Mouse (Mus musculus): Measurements from ENCODE around the gene Wscd2. TPM values are rescaled to one million over a fixed set of nuclear protein-coding genes. Genes with fewer than 3 reads are reported as not detected.

The Wscd2 gene
- total RNA-seq, 1 experiment, result 2.6 TPM

DNA sequence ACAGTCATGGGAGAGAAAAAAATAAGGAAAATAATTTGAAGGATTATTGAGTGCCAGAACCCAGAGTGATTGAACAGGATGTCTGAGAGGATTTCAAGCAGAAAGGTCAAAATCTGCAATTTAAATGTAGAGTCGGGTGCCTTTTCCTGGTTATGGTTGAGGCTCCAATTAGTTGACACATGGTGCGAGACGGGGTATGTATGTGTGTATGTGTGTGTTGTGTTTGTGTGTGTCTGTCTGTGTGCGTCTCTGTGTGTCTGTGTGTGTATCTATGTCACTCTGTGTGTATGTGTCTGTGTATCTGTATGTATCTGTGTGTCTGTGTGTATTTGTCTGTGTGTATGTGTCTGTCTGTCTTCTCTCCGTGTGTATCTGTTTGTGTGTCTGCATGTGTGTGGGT lies 11.1 kb upstream of the Wscd2 start:
- TF ChIP-seq ZC3H11A (IDR thresholded peaks at IDR 0.05; ENCODE audit: borderline replicate concordance, low read depth, low read length) (no peak), HCFC1 (IDR thresholded peaks at IDR 0.05; ENCODE audit: borderline replicate concordance, insufficient read depth, low read length) (no peak), ZNF384 (IDR thresholded peaks at IDR 0.05; ENCODE audit: low read depth, low read length) (no peak), MAFK (IDR thresholded peaks at IDR 0.05; ENCODE audit: insufficient read depth, low read depth, low read length) (no peak), CHD2 (IDR thresholded peaks at IDR 0.05; ENCODE audit: low read depth, low read length) (no peak)
- in situ Hi-C loops (cut with MboI; ENCODE audit: low sequenced_read_pairs in 2 of 2, unreplicated experiment in 2 of 2), result loop anchor here in 1 of 2 experiments (10.0 kb wide), 1 partner anchor 246 kb away; the partner anchor contains the start of gene 1700069L16Rik
- Histone ChIP-seq H3K36me3 (ENCODE audit: control insufficient read depth, insufficient read depth, low read length, poor library complexity, severe bottlenecking) (no peaks in the 10 kb centered on the region), H3K4me3 (ENCODE audit: insufficient read depth in 1 of 2, low read depth in 1 of 2, low read length in 2 of 2, poor library complexity in 1 of 2, severe bottlenecking in 1 of 2) (no peak overlapping the region), H3K4me1 (ENCODE audit: control insufficient read depth in 2 of 2, insufficient read depth in 2 of 2, low read length in 2 of 2, poor library complexity in 1 of 2) (peaks cover 2 to 8% of the 10 kb centered on the region in 2 experiments; a peak in 1 of 4 replicates), H3K9ac (ENCODE audit: insufficient read depth, low read depth, low read length, poor library complexity, severe bottlenecking) (no peak overlapping the region), H3K9me3 (ENCODE audit: control insufficient read depth, insufficient read depth, low read depth, low read length) (no peaks in the 10 kb centered on the region), H3K27ac (ENCODE audit: insufficient read depth, low read depth, low read length, poor library complexity, severe bottlenecking) (no peak overlapping the region)
- DNase-seq (ENCODE audit: low read depth, low spot score), result no peak

DNA sequence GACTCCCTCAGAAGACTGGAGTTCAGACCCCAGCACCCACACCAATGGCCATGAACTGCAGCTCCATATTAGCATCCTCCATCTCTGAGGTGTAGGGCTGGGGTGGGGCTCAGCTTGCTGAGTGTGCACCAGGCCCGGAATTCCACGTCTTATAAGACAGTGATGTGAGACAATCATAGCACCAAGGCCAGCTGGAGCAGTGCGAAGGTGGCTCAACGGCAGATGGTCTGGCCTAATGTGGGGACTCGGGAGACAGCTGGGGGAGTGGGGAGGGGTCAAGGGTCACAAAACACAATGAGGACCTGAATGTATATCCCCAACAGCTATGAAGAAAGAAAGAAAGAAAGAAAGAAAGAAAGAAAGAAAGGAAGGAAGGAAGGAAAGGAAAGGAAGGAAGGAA lies 9.7 kb upstream of the Wscd2 start:
- no peak overlapping the region for H3K27ac ChIP-seq (ENCODE audit: insufficient read depth, low read depth, low read length, poor library complexity, severe bottlenecking)
- in situ Hi-C loops (cut with MboI; ENCODE audit: low sequenced_read_pairs in 2 of 2, unreplicated experiment in 2 of 2), result loop anchor here in 1 of 2 experiments (10.0 kb wide), 1 partner anchor 106 kb away; no protein-coding TSS in a partner anchor
- no peak overlapping the region for H3K9ac ChIP-seq (ENCODE audit: insufficient read depth, low read depth, low read length, poor library complexity, severe bottlenecking)
- no peak for DNase-seq (ENCODE audit: low read depth, low spot score)
- H3K9me3 ChIP-seq (ENCODE audit: control insufficient read depth, insufficient read depth, low read depth, low read length), result no peaks in the 10 kb centered on the region
- H3K4me3 ChIP-seq (ENCODE audit: insufficient read depth in 1 of 2, low read depth in 1 of 2, low read length in 2 of 2, poor library complexity in 1 of 2, severe bottlenecking in 1 of 2), result no peak overlapping the region
- H3K36me3 ChIP-seq (ENCODE audit: control insufficient read depth, insufficient read depth, low read length, poor library complexity, severe bottlenecking), result no peaks in the 10 kb centered on the region
- H3K4me1 ChIP-seq (ENCODE audit: control insufficient read depth in 2 of 2, insufficient read depth in 2 of 2, low read length in 2 of 2, poor library complexity in 1 of 2), result peaks cover 2 to 8% of the 10 kb centered on the region in 2 experiments; a peak in 1 of 4 replicates
- TF ChIP-seq CHD2 (IDR thresholded peaks at IDR 0.05; ENCODE audit: low read depth, low read length) (no peak), ZNF384 (IDR thresholded peaks at IDR 0.05; ENCODE audit: low read depth, low read length) (no peak), HCFC1 (IDR thresholded peaks at IDR 0.05; ENCODE audit: borderline replicate concordance, insufficient read depth, low read length) (no peak)

GRCm38 (mm10) chr5:113485584-113486162 lies 4.5 kb upstream of the Wscd2 start:
- TF ChIP-seq MAFK (IDR thresholded peaks at IDR 0.05; ENCODE audit: insufficient read depth, low read depth, low read length) (no peak), HCFC1 (IDR thresholded peaks at IDR 0.05; ENCODE audit: borderline replicate concordance, insufficient read depth, low read length) (no peak), ZNF384 (IDR thresholded peaks at IDR 0.05; ENCODE audit: low read depth, low read length) (no peak), CHD2 (IDR thresholded peaks at IDR 0.05; ENCODE audit: low read depth, low read length) (no peak), ZC3H11A (IDR thresholded peaks at IDR 0.05; ENCODE audit: borderline replicate concordance, low read depth, low read length) (no peak)
- Histone ChIP-seq H3K27ac (ENCODE audit: insufficient read depth, low read depth, low read length, poor library complexity, severe bottlenecking) (no peak overlapping the region), H3K4me1 (ENCODE audit: control insufficient read depth in 2 of 2, insufficient read depth in 2 of 2, low read length in 2 of 2, poor library complexity in 1 of 2) (peaks cover 0 to 4% of the 10 kb centered on the region in 2 experiments; a peak in 1 of 4 replicates), H3K9me3 (ENCODE audit: control insufficient read depth, insufficient read depth, low read depth, low read length) (no peaks in the 10 kb centered on the region), H3K9ac (ENCODE audit: insufficient read depth, low read depth, low read length, poor library complexity, severe bottlenecking) (no peak overlapping the region), H3K36me3 (ENCODE audit: control insufficient read depth, insufficient read depth, low read length, poor library complexity, severe bottlenecking) (no peaks in the 10 kb centered on the region), H3K4me3 (ENCODE audit: insufficient read depth in 1 of 2, low read depth in 1 of 2, low read length in 2 of 2, poor library complexity in 1 of 2, severe bottlenecking in 1 of 2) (no peak overlapping the region)
- DNase-seq (ENCODE audit: low read depth, low spot score), result no peak
- in situ Hi-C loops (cut with MboI; ENCODE audit: low sequenced_read_pairs in 2 of 2, unreplicated experiment in 2 of 2), result loop anchor here in 1 of 2 experiments (10.0 kb wide), 1 partner anchor 111 kb away; no protein-coding TSS in a partner anchor

DNA sequence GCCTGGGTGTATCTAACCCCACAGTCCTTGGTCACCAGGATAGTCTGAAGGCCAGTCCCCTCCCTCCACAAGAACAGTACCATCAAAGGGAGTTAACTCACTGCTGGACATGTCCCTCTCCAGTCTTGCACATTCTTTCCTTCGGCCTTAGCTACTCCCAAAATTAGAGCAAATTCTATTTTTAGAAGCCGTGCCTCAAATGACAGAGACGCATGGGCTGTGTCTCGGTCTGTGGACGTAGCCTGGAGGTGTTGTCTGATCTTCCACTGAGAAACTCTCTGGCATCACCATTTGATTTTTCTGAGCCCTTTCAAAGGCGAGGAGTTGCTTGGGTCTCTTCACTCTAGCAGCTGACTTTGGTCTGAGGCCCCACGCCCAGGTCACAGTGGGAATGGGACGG lies 2.3 kb upstream of the Wscd2 start:
- Histone ChIP-seq H3K9me3 (ENCODE audit: control insufficient read depth, insufficient read depth, low read depth, low read length) (no peaks in the 10 kb centered on the region), H3K9ac (ENCODE audit: insufficient read depth, low read depth, low read length, poor library complexity, severe bottlenecking) (no peak overlapping the region), H3K4me1 (ENCODE audit: control insufficient read depth in 2 of 2, insufficient read depth in 2 of 2, low read length in 2 of 2, poor library complexity in 1 of 2) (peaks cover 0 to 7% of the 10 kb centered on the region in 2 experiments; a peak in 1 of 4 replicates), H3K36me3 (ENCODE audit: control insufficient read depth, insufficient read depth, low read length, poor library complexity, severe bottlenecking) (no peaks in the 10 kb centered on the region), H3K27ac (ENCODE audit: insufficient read depth, low read depth, low read length, poor library complexity, severe bottlenecking) (no peak overlapping the region), H3K4me3 (ENCODE audit: insufficient read depth in 1 of 2, low read depth in 1 of 2, low read length in 2 of 2, poor library complexity in 1 of 2, severe bottlenecking in 1 of 2) (no peak overlapping the region)
- no peak for TF ChIP-seq CHD2 (IDR thresholded peaks at IDR 0.05; ENCODE audit: low read depth, low read length)
- TF ChIP-seq HCFC1 (IDR thresholded peaks at IDR 0.05; ENCODE audit: borderline replicate concordance, insufficient read depth, low read length), result no peak
- no peak for TF ChIP-seq ZNF384 (IDR thresholded peaks at IDR 0.05; ENCODE audit: low read depth, low read length)
- TF ChIP-seq ZC3H11A (IDR thresholded peaks at IDR 0.05; ENCODE audit: borderline replicate concordance, low read depth, low read length), result no peak
- no peak for TF ChIP-seq MAFK (IDR thresholded peaks at IDR 0.05; ENCODE audit: insufficient read depth, low read depth, low read length)
- DNase-seq (ENCODE audit: low read depth, low spot score), result no peak
- in situ Hi-C loops (cut with MboI; ENCODE audit: low sequenced_read_pairs in 2 of 2, unreplicated experiment in 2 of 2), result loop anchor here in 1 of 2 experiments (10.0 kb wide), 1 partner anchor 113 kb away; no protein-coding TSS in a partner anchor
